ENCODE assay signal across 17 mouse cellular contexts in genomic region chr3:105000561-105000960, GRCm38 (mm10). TPM values are rescaled to one million over a fixed set of nuclear protein-coding genes. Genes with fewer than 3 reads are reported as not detected.
DNase-seq lines count a peak whose midpoint lies in the region; ATAC-seq and TF ChIP-seq lines count a peak whose summit lies in the region.
"Had no signal": no experiment of that assay in that cellular context is flagged by ENCODE, and none has a peak within 500 bp of the region (broad histone marks: within the 10 kb centered on the region; RNA-seq: fewer than 3 reads in every experiment).

No protein-coding gene starts in this region.

- H3K9me3 ChIP-seq in intestine, embryonic 15.5 days = no peaks in the 10 kb centered on the region
- H3K9me3 ChIP-seq in intestine, postnatal 0 days (ENCODE audit: control insufficient read depth) = no peaks in the 10 kb centered on the region
- H3K9me3 ChIP-seq: hindbrain, embryonic 15.5 days; liver, embryonic 13.5 days had no signal

- no peak overlapping the region for H3K4me3 ChIP-seq in intestine, embryonic 15.5 days (replicated peaks)
- H3K4me3 ChIP-seq in intestine, postnatal 0 days (ENCODE audit: low read depth, low read length) = no peak overlapping the region
- H3K4me3 ChIP-seq in embryonic fibroblast, embryonic 13.5 days (ENCODE audit: insufficient read depth, low read length) = no peak overlapping the region
- H3K4me3 ChIP-seq in macrophage (ENCODE audit: inconsistent target) = no peak overlapping the region
- H3K4me3 ChIP-seq in kidney, adult 2 months (ENCODE audit: insufficient read depth, low read depth, low read length) = no peak overlapping the region
- H3K4me3 ChIP-seq: hindbrain, embryonic 15.5 days; liver, embryonic 13.5 days had no signal

- 43% methylated on average over 8 of the region's 8 CpGs for WGBS in intestine, embryonic 15.5 days
- WGBS in intestine, postnatal 0 days = 49% methylated on average over 8 of the region's 8 CpGs
- WGBS in macrophage (ENCODE audit: missing documents) = 11% methylated on average over 3 of the region's 8 CpGs
- 78% methylated on average over 8 of the region's 8 CpGs for WGBS in kidney, adult 2 months

- 0 out of 2 replicates have a peak, but pooled peaks cover 3% of the 10 kb centered on the region for H3K4me1 ChIP-seq in intestine, embryonic 15.5 days (replicated peaks)
- H3K4me1 ChIP-seq in intestine, postnatal 0 days (replicated peaks; ENCODE audit: control insufficient read depth, insufficient read depth, low read length) = no peaks in the 10 kb centered on the region
- H3K4me1 ChIP-seq in embryonic fibroblast, embryonic 13.5 days (ENCODE audit: control insufficient read depth, insufficient read depth, low read length) = peaks cover 23% of the 10 kb centered on the region
- H3K4me1 ChIP-seq in kidney, adult 2 months (ENCODE audit: control insufficient read depth, insufficient read depth, low read length) = no peaks in the 10 kb centered on the region
- H3K4me1 ChIP-seq: liver, embryonic 13.5 days had no signal

- in situ Hi-C loops in Patski (cut with MboI; ENCODE audit: low pct_unique_long_range_greater_than_20kb) = no loop called here

- H3K79me2 ChIP-seq in macrophage (ENCODE audit: inconsistent target) = peaks cover 40% of the 10 kb centered on the region

- CTCF ChIA-PET in Patski (lab: Charles Lee) = interaction anchor here (0.9 to 8.5 kb wide), 7 partner anchors 10 to 497 kb away, joined by 3 to 73 read pairs (median 3); no protein-coding TSS in a partner anchor

- no peak for TF ChIP-seq POLR2A in embryonic fibroblast, embryonic 13.5 days (IDR thresholded peaks at IDR 0.05; ENCODE audit: low read depth, low read length)
- TF ChIP-seq POLR2A in kidney, adult 2 months (IDR thresholded peaks at IDR 0.05; ENCODE audit: low read depth, low read length) = no peak

- no peak overlapping the region for H3K4me2 ChIP-seq in intestine, embryonic 15.5 days (replicated peaks)
- H3K4me2 ChIP-seq in intestine, postnatal 0 days (replicated peaks; ENCODE audit: low read depth) = no peak overlapping the region
- H3K4me2 ChIP-seq: hindbrain, embryonic 15.5 days; liver, embryonic 13.5 days had no signal

- TF ChIP-seq CTCF in intestine, postnatal 0 days (IDR thresholded peaks at IDR 0.05; ENCODE audit: low read depth) = no peak
- TF ChIP-seq CTCF in Patski (IDR thresholded peaks at IDR 0.05) = no peak
- no peak for TF ChIP-seq CTCF in embryonic fibroblast, embryonic 13.5 days (IDR thresholded peaks at IDR 0.05; ENCODE audit: borderline replicate concordance, insufficient read depth, low read length)
- TF ChIP-seq CTCF in kidney, adult 2 months (conservative IDR thresholded peaks at IDR 0.05; ENCODE audit: insufficient read depth, insufficient read length, low read depth, low read length) = no peak

- H3K27ac ChIP-seq in intestine, embryonic 15.5 days = no peak overlapping the region
- H3K27ac ChIP-seq in intestine, postnatal 0 days (ENCODE audit: low read depth, low read length) = no peak overlapping the region
- H3K27ac ChIP-seq in embryonic fibroblast, embryonic 13.5 days (ENCODE audit: insufficient read depth, low read length) = peak overlapping the region; percentile 64; the same call in 1 of the 2 replicates
- H3K27ac ChIP-seq in macrophage = peak overlapping the region; percentile 96
- H3K27ac ChIP-seq in kidney, adult 2 months (ENCODE audit: insufficient read depth, low read depth, low read length) = no peak overlapping the region
- H3K27ac ChIP-seq: hindbrain, embryonic 15.5 days; liver, embryonic 13.5 days had no signal

- H3K36me3 ChIP-seq in intestine, embryonic 15.5 days = peaks cover 9% of the 10 kb centered on the region
- H3K36me3 ChIP-seq in intestine, postnatal 0 days (ENCODE audit: control insufficient read depth, insufficient read depth) = peaks cover 25% of the 10 kb centered on the region
- peaks cover 19% of the 10 kb centered on the region; the same call in 1 of the 2 replicates for H3K36me3 ChIP-seq in macrophage (ENCODE audit: inconsistent target)
- no peaks in the 10 kb centered on the region for H3K36me3 ChIP-seq in kidney, adult 2 months (ENCODE audit: control insufficient read depth, insufficient read depth, low read length)

- POLR2A ChIA-PET in Patski (lab: Charles Lee) = interaction anchor here (0.6 to 1.4 kb wide), 6 partner anchors 8 to 1177 kb away, joined by 3 to 5 read pairs (median 3); no protein-coding TSS in a partner anchor

- no peaks in the 10 kb centered on the region for H3K27me3 ChIP-seq in intestine, embryonic 15.5 days (replicated peaks)
- H3K27me3 ChIP-seq in intestine, postnatal 0 days (replicated peaks; ENCODE audit: control insufficient read depth, insufficient read depth, low read length) = no peaks in the 10 kb centered on the region
- no peaks in the 10 kb centered on the region for H3K27me3 ChIP-seq in Patski
- H3K27me3 ChIP-seq in kidney, adult 2 months (replicated peaks; ENCODE audit: control insufficient read depth, insufficient read depth, low read length) = no peaks in the 10 kb centered on the region
- H3K27me3 ChIP-seq: hindbrain, embryonic 15.5 days had no signal

- DNase-seq in Patski (ENCODE audit: low read depth, low spot score) = peak; percentile 99
- DNase-seq in ovary, postnatal 10 days (ENCODE audit: low spot score) = no peak
- DNase-seq in retina, embryonic 14.5 days (ENCODE audit: low spot score) = no peak
- no peak for DNase-seq in kidney, adult 2 months
- DNase-seq: cerebellum, adult 9-10 months; gastrocnemius, postnatal 25 days; layer of hippocampus, adult 9-11 months; left cerebral cortex, postnatal 4 days; liver, embryonic 13.5 days; right cerebral cortex, postnatal 14 days had no signal

- 0 out of 2 replicates have a peak, but pooled peaks have one; percentile 12 for ATAC-seq in intestine, embryonic 15.5 days
- no peak for ATAC-seq in intestine, postnatal 0 days
- peak; percentile 80 for ATAC-seq in Patski

- no peak overlapping the region for H3K9ac ChIP-seq in intestine, embryonic 15.5 days
- H3K9ac ChIP-seq in intestine, postnatal 0 days (ENCODE audit: low read depth, low read length) = no peak overlapping the region
- H3K9ac ChIP-seq: hindbrain, embryonic 15.5 days; liver, embryonic 13.5 days had no signal

RNA-seq across cellular contexts. Expression of gene Wnt2b, which starts 38.8 kb away (rescaled TPM):
- polyA plus RNA-seq in intestine, embryonic 15.5 days (2015; fragmentation: Nextera tagmentation; extraction: Ambion mirVana) = 1.8 TPM in 2 replicates
- 1.2 and 1.5 TPM in 2 replicates for polyA plus RNA-seq in intestine, postnatal 0 days (2015; fragmentation: Nextera tagmentation; extraction: Ambion mirVana)
- polyA plus RNA-seq in Patski (2021) (1.7 TPM), macrophage (2018) (not detected in 3 replicates)
- 2.5 and 3.6 TPM in 2 replicates for polyA plus RNA-seq in embryonic fibroblast, embryonic 13.5 days (2011; ENCODE audit: insufficient read length, low read depth, missing spikeins)
- total RNA-seq in macrophage (2018; cell fraction: chromatin; rRNA removed) = under 1 TPM in 4 of 26 experiments, not detected in 22; 0.21 to 0.72 (median 0.42) TPM
- under 1 TPM in 2 of 26 experiments, not detected in 24; 0.04 to 0.05 TPM for total RNA-seq in macrophage (2018; cell fraction: cytosol; rRNA removed)
- total RNA-seq in macrophage (2018; cell fraction: nucleus; rRNA removed) = under 1 TPM in 3 of 26 experiments, not detected in 23; 0.28 to 0.48 (median 0.46) TPM
- 0.97 and 1.2 TPM in 2 replicates for polyA plus RNA-seq in kidney, adult 2 months (2012; rRNA removed)
- total RNA-seq: megakaryocyte-erythroid progenitor cell, adult 5-6 weeks; neutrophil, adult 5-6 weeks had no signal

RNA-seq across cellular contexts. Expression of gene Cttnbp2nl, which starts 52.4 kb away (rescaled TPM):
- polyA plus RNA-seq in intestine, embryonic 15.5 days (2015; fragmentation: Nextera tagmentation; extraction: Ambion mirVana) = 18.8 and 21.9 TPM in 2 replicates
- polyA plus RNA-seq in intestine, postnatal 0 days (2015; fragmentation: Nextera tagmentation; extraction: Ambion mirVana) = 9.8 and 10.6 TPM in 2 replicates
- polyA plus RNA-seq in Patski (2021) = 46.4 TPM
- 54.8 and 74.0 TPM in 2 replicates for polyA plus RNA-seq in embryonic fibroblast, embryonic 13.5 days (2011; ENCODE audit: insufficient read length, low read depth, missing spikeins)
- total RNA-seq in macrophage (2018; cell fraction: chromatin; rRNA removed) = 10 to 100 TPM; 19.6 to 88.4 (median 53.1) TPM
- 10 to 100 TPM; 38.4 to 91.1 (median 57.9) TPM for total RNA-seq in macrophage (2018; cell fraction: cytosol; rRNA removed)
- total RNA-seq in macrophage (2018; cell fraction: nucleus; rRNA removed) = 100 to 1,000 TPM in 1 of 26 experiments, 10 to 100 TPM in 25; 33.0 to 102 (median 46.7) TPM
- polyA plus RNA-seq in macrophage (2018) = 54.1 to 88.6 TPM (median 71.3 TPM) in 3 replicates
- 3.6 and 4.2 TPM in 2 replicates for polyA plus RNA-seq in kidney, adult 2 months (2012; rRNA removed)
- total RNA-seq: megakaryocyte-erythroid progenitor cell, adult 5-6 weeks had no signal

Comparison
In these comparisons a context has a peak if more than half of its experiments do, and no peak if none do; other contexts are left out.
1. H3K27ac ChIP-seq: peak in embryonic fibroblast, embryonic 13.5 days (single experiment) and macrophage (single experiment); none in intestine, embryonic 15.5 days (single experiment), intestine, postnatal 0 days (single experiment) and kidney, adult 2 months (single experiment).